Mouse (Mus musculus): Measurements from ENCODE around the gene Tex30. TPM values are rescaled to one million over a fixed set of nuclear protein-coding genes. Genes with fewer than 3 reads are reported as not detected.

Gene Tex30
- total RNA-seq, 2 experiments from 2014 or later: 9.6 to 10.5 TPM

DNA sequence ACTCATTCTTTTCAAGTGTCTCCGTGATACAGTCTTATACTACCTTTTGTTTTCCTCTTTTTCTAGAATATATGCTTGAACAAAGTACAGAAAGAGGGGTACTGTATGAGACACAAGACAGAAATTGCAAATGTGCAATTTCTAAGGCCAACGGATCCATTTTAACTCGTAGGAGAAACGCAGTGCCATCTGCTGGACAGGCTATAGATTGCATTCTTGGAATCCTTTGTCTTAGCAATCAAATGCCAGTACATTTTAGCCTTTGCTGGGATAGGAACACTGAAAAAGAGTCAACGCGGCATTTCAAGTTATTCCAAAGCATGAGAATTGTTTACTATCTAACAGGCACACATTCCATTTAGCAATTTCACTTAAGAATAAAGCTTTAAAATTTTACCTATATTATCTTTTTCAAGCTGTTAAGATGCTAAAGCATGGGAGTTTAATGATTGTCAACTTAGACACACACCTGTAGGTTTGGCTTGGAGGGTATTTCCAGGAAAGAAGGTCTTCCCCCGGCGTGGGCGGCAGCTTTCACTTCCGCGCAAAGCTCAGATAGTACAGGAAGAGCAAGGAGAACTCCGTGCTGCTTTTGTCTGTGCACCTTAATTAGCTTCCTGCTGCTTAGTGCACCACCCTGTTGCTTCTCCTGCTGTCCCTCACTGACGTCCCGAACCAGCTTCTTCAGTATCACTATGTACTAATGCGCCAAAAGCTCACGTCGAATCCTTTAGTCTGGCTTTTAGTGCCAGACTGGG, 60.3 kb downstream of the Tex30 start:
- TF ChIP-seq CTCF (IDR thresholded peaks at IDR 0.05): peak; percentile 92
- peak; percentile 31 to 49 for DNase-seq (ENCODE audit: extremely low spot score in 1 of 2, low spot score in 2 of 2)
- peak overlapping the region; percentile 35 for H3K4me3 ChIP-seq
- H3K27ac ChIP-seq: no peak overlapping the region
- intact Hi-C loops (cut with DNase I): loop anchor here (2.0 to 5.0 kb wide), 2 partner anchors 139 to 285 kb away; no protein-coding TSS in a partner anchor

Other genes starting within 250 kb of the Tex30 start
- 10 to 100 TPM; 47.4 to 50.5 TPM for gene Tpp2, start 168.8 kb downstream of the Tex30 start, total RNA-seq (2021)
- not detected for gene Mettl21c, start 82.4 kb downstream of the Tex30 start, total RNA-seq (2021)
- not detected for gene Gm8251, start 40.5 kb downstream of the Tex30 start, total RNA-seq (2021)
- gene Kdelc1, start 16.4 kb upstream of the Tex30 start, total RNA-seq (2021): 1 to 10 TPM; 8.3 to 8.9 TPM
- gene Bivm, start 16.5 kb upstream of the Tex30 start, total RNA-seq (2021): 10 to 100 TPM; 32.0 to 38.9 TPM
- 10 to 100 TPM; 24.6 TPM for gene Ercc5, start 45.3 kb upstream of the Tex30 start, total RNA-seq (2021)
- not detected for gene Mettl21e, start 116.5 kb upstream of the Tex30 start, total RNA-seq (2021)

Measured in left cerebral cortex, adult 2 months (tissue).